Mouse (Mus musculus): ENCODE results near the gene Fxyd5. TPM values are rescaled to one million over a fixed set of nuclear protein-coding genes. Genes with fewer than 3 reads are reported as not detected.
A peak's percentile ranks its signal among the peaks of the same experiment; 100 is the strongest.

Fxyd5 gene
- total and polyA plus RNA-seq, 3 experiments = 30.5 to 55.2 (median 31.1) TPM

DNA sequence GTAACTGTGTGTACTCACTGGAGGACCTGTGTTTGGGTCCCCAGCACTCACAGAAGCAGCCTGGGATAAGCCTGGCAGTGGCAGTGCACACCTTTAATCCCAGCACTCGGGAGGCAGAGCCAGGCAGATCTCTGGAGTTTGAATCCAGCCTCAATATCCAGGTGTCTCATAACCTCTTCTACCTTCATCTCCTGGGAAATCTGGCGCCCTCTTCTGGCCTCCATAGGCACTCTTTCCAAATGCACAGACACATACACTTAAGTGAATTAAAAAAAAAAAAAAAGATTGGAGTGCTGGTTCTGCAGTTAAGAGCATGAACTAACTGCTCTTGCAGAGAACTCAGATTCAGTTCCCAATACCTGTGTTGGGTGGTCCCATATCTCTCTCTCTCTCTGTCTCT lies 11.6 kb downstream of the Fxyd5 start:
- no peaks in the 10 kb centered on the region for H3K36me3 ChIP-seq (ENCODE audit: control insufficient read depth, insufficient read depth, low read length)
- H3K4me3 ChIP-seq = no peak overlapping the region
- H3K27ac ChIP-seq = no peak overlapping the region
- peak; percentile 34; the same call in 1 of the 2 replicates for TF ChIP-seq CTCF (IDR thresholded peaks at IDR 0.05)
- TF ChIP-seq EP300 (IDR thresholded peaks at IDR 0.05; ENCODE audit: insufficient read depth, low read depth, low read length) = no peak
- no peak overlapping the region for H3K9ac ChIP-seq (ENCODE audit: low read depth, low read length)
- no peak for DNase-seq
- H3K27me3 ChIP-seq (ENCODE audit: control insufficient read depth, insufficient read depth, low read length) = no peaks in the 10 kb centered on the region
- 70% methylated on average over 2 of the region's 2 CpGs for WGBS
- intact Hi-C loops (cut with DNase I) = no loop called here
- H3K4me1 ChIP-seq (ENCODE audit: control insufficient read depth, insufficient read depth, low read length) = peaks cover 5% of the 10 kb centered on the region
- H3K79me2 ChIP-seq (replicated peaks; ENCODE audit: control insufficient read depth, insufficient read depth, low read length) = no peaks in the 10 kb centered on the region

DNA sequence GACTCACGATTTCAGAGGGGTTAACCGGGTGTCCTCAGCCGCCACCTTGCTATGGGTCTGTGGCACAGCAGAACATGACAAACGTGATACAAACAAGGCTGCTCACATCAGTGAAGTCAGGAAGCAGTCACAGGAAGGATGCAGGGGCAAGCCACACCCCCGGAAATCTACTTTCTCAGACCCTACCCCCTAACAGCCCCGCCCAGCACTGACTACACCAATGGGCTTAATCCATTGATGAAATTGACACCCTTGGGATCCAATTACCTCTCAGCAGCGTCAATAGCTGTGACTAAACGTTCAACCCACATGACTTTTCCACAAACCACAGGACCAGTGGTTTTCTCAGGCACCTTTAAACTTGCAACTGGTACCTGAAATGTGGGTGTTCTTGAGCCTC lies 13.7 kb downstream of the Fxyd5 start:
- H3K4me1 ChIP-seq (ENCODE audit: control insufficient read depth, insufficient read depth, low read length) = peaks cover 3% of the 10 kb centered on the region
- H3K27me3 ChIP-seq (ENCODE audit: control insufficient read depth, insufficient read depth, low read length) = no peaks in the 10 kb centered on the region
- no peaks in the 10 kb centered on the region for H3K36me3 ChIP-seq (ENCODE audit: control insufficient read depth, insufficient read depth, low read length)
- H3K27ac ChIP-seq = no peak overlapping the region
- no peak overlapping the region for H3K4me3 ChIP-seq
- intact Hi-C loops (cut with DNase I) = no loop called here
- DNase-seq = no peak
- H3K9ac ChIP-seq (ENCODE audit: low read depth, low read length) = no peak overlapping the region
- TF ChIP-seq CTCF (IDR thresholded peaks at IDR 0.05) = no peak
- no peak for TF ChIP-seq EP300 (IDR thresholded peaks at IDR 0.05; ENCODE audit: insufficient read depth, low read depth, low read length)
- no peak for TF ChIP-seq POLR2A (IDR thresholded peaks at IDR 0.05; ENCODE audit: insufficient read depth, low read depth, low read length)
- no peaks in the 10 kb centered on the region for H3K79me2 ChIP-seq (replicated peaks; ENCODE audit: control insufficient read depth, insufficient read depth, low read length)
- WGBS = 67% methylated on average over 8 of the region's 8 CpGs

DNA sequence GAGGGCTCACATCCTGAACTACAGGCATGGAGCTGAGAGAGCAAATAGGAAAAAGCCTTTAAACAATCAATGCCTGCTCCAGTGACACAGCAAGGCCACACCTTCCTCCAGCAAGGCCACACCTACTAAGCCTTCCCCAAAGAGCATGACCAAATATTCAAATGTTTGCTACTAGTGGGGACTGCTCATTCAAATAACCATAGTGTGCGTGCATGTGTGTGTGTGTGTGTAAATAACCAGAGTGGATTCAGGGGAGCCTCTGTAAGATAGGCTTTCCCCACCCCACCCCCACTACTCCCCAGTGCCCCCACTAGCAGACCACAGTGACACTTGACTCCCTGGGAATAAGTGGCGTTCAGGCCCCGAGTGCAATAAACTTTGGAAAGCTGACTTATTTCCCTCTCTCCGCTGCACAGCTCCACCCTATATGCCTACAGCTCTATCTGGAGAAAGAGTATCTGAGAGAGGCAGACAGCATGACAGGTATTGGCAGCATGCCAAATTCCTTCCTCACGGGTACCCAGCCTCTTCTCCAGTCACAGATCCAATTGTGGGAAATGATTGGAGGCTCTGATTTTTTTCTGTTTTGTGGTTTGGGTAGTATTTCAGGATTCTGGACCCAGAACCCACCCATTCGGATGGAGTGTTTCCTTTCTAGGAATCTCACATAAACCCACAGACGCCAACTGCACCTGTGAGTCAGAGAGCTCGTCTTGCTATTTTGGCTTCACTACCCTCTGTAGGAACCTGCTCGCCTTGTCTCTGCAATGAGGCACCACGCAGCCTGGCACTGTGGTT lies 25.0 kb downstream of the Fxyd5 start:
- WGBS = 35% methylated on average over 10 of the region's 10 CpGs
- no peak overlapping the region for H3K4me3 ChIP-seq
- no peaks in the 10 kb centered on the region for H3K36me3 ChIP-seq (ENCODE audit: control insufficient read depth, insufficient read depth, low read length)
- intact Hi-C loops (cut with DNase I) = no loop called here
- H3K27ac ChIP-seq = no peak overlapping the region
- no peak for TF ChIP-seq POLR2A (IDR thresholded peaks at IDR 0.05; ENCODE audit: insufficient read depth, low read depth, low read length)
- no peak for TF ChIP-seq CTCF (IDR thresholded peaks at IDR 0.05)
- TF ChIP-seq EP300 (IDR thresholded peaks at IDR 0.05; ENCODE audit: insufficient read depth, low read depth, low read length) = no peak
- no peak overlapping the region for H3K9ac ChIP-seq (ENCODE audit: low read depth, low read length)
- DNase-seq = no peak
- no peaks in the 10 kb centered on the region for H3K4me1 ChIP-seq (ENCODE audit: control insufficient read depth, insufficient read depth, low read length)
- no peaks in the 10 kb centered on the region for H3K79me2 ChIP-seq (replicated peaks; ENCODE audit: control insufficient read depth, insufficient read depth, low read length)
- H3K27me3 ChIP-seq (ENCODE audit: control insufficient read depth, insufficient read depth, low read length) = no peaks in the 10 kb centered on the region

DNA sequence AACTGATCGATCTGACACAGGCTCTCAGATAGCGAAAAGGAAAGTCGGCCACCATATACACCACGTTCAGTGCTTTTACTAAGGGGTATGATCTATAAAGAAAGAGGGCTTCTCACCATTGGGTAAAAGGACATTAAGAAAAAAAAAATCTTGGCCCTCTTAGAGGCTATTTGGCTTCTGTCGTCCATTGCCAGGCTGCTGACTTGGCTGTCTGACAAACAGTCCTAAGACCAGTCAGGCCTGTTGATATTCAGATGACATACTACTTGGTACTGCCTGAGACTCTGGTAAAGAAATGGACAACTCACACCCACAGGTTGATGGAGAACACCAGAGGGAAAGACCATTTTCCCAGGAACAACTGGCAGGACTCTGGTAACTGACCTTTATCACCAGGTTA lies 29.3 kb downstream of the Fxyd5 start:
- Histone ChIP-seq H3K4me1 (ENCODE audit: control insufficient read depth, insufficient read depth, low read length) (peaks cover under 1% of the 10 kb centered on the region; the same call in 1 of the 2 replicates), H3K9ac (ENCODE audit: low read depth, low read length) (no peak overlapping the region), H3K27ac (no peak overlapping the region), H3K36me3 (ENCODE audit: control insufficient read depth, insufficient read depth, low read length) (no peaks in the 10 kb centered on the region), H3K27me3 (ENCODE audit: control insufficient read depth, insufficient read depth, low read length) (no peaks in the 10 kb centered on the region), H3K79me2 (replicated peaks; ENCODE audit: control insufficient read depth, insufficient read depth, low read length) (no peaks in the 10 kb centered on the region), H3K4me3 (no peak overlapping the region)
- TF ChIP-seq POLR2A (IDR thresholded peaks at IDR 0.05; ENCODE audit: insufficient read depth, low read depth, low read length) (no peak), CTCF (IDR thresholded peaks at IDR 0.05) (no peak), EP300 (IDR thresholded peaks at IDR 0.05; ENCODE audit: insufficient read depth, low read depth, low read length) (no peak)
- no peak for DNase-seq
- WGBS = 70% methylated on average over 5 of the region's 5 CpGs
- intact Hi-C loops (cut with DNase I) = no loop called here

DNA sequence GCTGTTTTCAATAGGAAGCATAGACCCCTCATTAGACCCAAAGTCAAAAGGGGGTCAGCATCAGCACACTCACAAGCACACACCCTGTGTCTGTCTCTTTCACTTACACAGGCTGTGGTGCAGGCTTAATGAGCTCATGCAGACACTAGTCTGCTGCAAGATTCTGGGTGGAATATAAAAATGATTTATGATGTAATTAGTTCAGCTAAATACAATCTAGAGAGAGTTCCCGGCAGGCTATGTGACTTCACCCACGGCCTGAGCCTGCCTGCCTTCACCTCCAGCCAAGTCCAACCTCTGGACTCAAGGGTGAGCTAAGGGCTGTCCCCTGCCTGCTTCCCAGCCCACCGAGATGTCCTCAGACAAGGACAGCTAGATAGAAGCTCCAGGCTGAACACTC lies 33.4 kb downstream of the Fxyd5 start:
- H3K79me2 ChIP-seq (replicated peaks; ENCODE audit: control insufficient read depth, insufficient read depth, low read length) = no peaks in the 10 kb centered on the region
- no peak overlapping the region for H3K27ac ChIP-seq
- TF ChIP-seq CTCF (IDR thresholded peaks at IDR 0.05) (no peak), EP300 (IDR thresholded peaks at IDR 0.05; ENCODE audit: insufficient read depth, low read depth, low read length) (no peak), POLR2A (IDR thresholded peaks at IDR 0.05; ENCODE audit: insufficient read depth, low read depth, low read length) (no peak)

DNA sequence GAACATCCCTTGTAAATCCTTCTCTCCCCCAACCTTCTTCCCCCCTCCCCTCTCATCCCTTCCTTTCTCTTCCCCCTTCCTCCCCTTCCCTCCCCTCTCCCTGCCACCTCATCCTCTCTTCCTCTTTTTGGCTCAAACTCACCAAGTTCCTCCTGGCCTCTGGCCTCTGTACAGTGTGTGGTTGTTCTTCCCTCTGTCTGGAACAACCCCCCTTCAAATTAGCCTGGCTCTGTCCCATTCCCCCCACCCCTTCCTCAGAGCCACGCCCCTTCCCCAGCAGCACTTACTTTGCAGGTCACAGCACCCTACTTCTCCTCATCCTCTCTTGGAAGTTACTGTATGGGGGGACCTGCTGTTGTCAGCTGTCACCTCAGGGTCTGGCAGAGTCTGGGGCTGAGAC lies 34.1 kb downstream of the Fxyd5 start:
- peak in 1 of 2 experiments; percentile 20 for DNase-seq
- Histone ChIP-seq H3K27me3 (ENCODE audit: control insufficient read depth, insufficient read depth, low read length) (no peaks in the 10 kb centered on the region), H3K79me2 (replicated peaks; ENCODE audit: control insufficient read depth, insufficient read depth, low read length) (no peaks in the 10 kb centered on the region), H3K4me3 (no peak overlapping the region), H3K4me1 (ENCODE audit: control insufficient read depth, insufficient read depth, low read length) (peaks cover 2% of the 10 kb centered on the region; the same call in 1 of the 2 replicates), H3K9ac (ENCODE audit: low read depth, low read length) (no peak overlapping the region), H3K36me3 (ENCODE audit: control insufficient read depth, insufficient read depth, low read length) (no peaks in the 10 kb centered on the region), H3K27ac (no peak overlapping the region)
- TF ChIP-seq EP300 (IDR thresholded peaks at IDR 0.05; ENCODE audit: insufficient read depth, low read depth, low read length) (no peak), POLR2A (IDR thresholded peaks at IDR 0.05; ENCODE audit: insufficient read depth, low read depth, low read length) (no peak), CTCF (IDR thresholded peaks at IDR 0.05) (no peak)
- WGBS = 53% methylated on average over 1 of the region's 1 CpGs
- intact Hi-C loops (cut with DNase I) = no loop called here

More for the DNA sequence above, 33.4 kb downstream of the Fxyd5 start:
- no peak for DNase-seq
- Histone ChIP-seq H3K4me1 (ENCODE audit: control insufficient read depth, insufficient read depth, low read length) (peaks cover 2% of the 10 kb centered on the region; the same call in 1 of the 2 replicates), H3K27me3 (ENCODE audit: control insufficient read depth, insufficient read depth, low read length) (no peaks in the 10 kb centered on the region), H3K9ac (ENCODE audit: low read depth, low read length) (no peak overlapping the region), H3K36me3 (ENCODE audit: control insufficient read depth, insufficient read depth, low read length) (no peaks in the 10 kb centered on the region), H3K4me3 (no peak overlapping the region)
- WGBS = 54% methylated on average over 3 of the region's 3 CpGs
- intact Hi-C loops (cut with DNase I) = no loop called here

Measured in heart, adult 2 months (tissue).